Mouse (Mus musculus) right cerebral cortex, postnatal 14 days (tissue): ENCODE measurements at regions not wholly inside any gene's neighbourhood (a gene's known extent, or its start where the extent isn't known, plus 50 kb on each side); places are given as distances from the start of the nearest gene placed in this dataset.

Experiments
- DNase-seq: peaks from one replicate; pipeline ENCODE4 v3.0.0; 2022

DNA sequence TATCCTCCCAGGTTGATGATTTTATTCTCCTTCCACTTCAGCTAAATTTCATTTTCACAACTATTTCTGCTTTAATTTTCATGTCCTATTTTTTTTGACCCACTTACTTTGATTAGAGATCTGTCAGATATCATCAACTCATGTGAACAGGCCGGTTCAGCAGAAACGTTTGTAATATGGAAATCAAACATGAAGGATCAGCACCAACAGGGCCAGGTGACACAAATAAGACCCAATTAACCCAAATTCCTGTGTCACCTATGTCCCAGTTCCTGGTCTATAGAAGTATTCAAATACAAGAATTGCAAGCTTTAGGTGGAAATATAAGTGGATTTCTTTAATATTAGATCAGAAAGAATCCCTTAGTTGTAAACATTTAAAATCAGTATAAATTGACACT lies 332.7 kb downstream of the 1700017N19Rik start:
- no peak for DNase-seq

DNA sequence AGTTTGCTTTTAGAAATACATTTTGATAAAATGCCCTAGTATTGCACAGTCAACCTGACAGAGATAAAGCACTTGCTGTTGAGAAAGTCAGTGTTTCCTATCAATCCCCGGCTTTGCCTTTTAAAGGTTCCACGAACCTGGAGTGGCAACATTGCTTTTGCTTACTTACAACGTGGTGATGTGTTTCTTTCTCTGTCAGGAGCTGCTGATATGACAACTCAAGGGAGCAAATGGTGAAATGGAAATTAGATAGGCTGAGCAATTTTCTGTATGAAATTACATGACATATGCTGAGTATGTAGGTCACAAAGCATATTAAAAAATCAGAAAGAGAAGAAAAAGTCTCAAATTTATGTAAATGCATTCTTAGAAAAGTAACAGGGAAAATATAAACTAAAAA lies 336.8 kb downstream of the 1700017N19Rik start:
- DNase-seq, result no peak

DNA sequence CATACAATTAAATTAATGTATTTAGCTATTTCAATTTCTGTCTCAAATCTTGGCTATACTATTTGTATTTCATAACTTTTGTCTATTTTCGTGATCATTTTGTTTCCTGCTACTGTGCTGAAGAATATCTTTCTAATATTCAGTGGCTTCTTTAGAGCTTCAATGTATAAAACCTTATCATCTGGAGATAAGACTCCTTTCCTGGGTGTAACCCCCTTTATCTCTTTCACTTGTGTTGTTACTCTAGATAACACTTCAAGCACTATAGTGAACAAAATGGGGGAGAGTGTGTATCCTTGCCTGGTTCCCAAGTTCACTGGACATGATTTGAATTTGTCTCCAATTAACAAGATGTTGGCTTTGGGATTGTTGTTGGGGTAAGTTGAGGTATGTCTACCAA lies 341.5 kb downstream of the 1700017N19Rik start:
- DNase-seq, result no peak

- DNase-seq, result no peak
Observed at GRCm38 (mm10) chr10:100958371-100958770, 368.1 kb downstream of the 1700017N19Rik start.

- DNase-seq, result no peak
Observed at GRCm38 (mm10) chr10:101003469-101003868, 413.2 kb downstream of the 1700017N19Rik start.

- no peak for DNase-seq
Observed at GRCm38 (mm10) chr10:101004687-101005086, 414.4 kb downstream of the 1700017N19Rik start.

GRCm38 (mm10) chr10:101015416-101015815 lies 425.1 kb downstream of the 1700017N19Rik start:
- no peak for DNase-seq

DNA sequence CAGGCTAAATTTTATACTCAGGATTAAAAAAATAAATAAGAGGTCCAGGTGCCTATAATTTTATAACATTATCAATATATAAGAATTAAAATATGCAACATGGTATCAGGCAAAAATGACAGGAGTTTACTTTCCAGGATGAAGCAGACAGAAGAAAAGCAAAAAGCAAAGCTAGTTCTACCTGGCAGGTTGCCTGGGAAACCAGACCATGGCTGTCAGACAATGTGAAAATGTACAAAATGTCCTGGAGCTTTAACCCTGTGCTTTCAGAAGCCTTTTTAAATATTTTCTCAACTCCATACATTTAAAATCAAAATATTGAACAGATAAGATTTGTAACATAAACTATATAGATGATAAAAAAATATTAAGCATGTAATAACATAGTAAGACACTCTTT lies 448.3 kb downstream of the 1700017N19Rik start:
- no peak for DNase-seq

DNA sequence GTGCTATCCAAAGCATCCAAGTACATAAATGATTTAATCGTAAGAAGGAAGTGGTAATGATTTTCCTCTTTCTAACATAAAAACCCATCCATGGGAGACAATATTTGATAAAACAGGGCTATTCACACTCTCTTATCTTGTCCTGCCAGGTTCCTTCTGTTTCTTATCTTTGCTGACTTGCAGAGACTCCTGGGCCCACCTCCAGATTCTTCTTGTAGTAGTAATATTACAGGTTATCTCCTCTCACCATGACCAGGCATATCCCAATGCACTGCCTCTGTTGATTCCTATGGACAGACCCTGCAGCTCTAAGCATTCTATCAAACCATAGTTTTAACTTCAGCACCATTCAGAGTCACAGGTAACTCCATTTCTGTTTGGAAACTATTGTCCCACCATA lies 448.8 kb downstream of the 1700017N19Rik start:
- DNase-seq, result no peak
